7 mouse cellular contexts compared by ENCODE assay signal in genomic region chr4:48048456-48049315, GRCm38 (mm10). TPM values are rescaled to one million over a fixed set of nuclear protein-coding genes. Genes with fewer than 3 reads are reported as not detected.
DNase-seq lines count a peak whose midpoint lies in the region; ATAC-seq lines count a peak whose summit lies in the region.

No protein-coding gene starts in this region.

- peaks cover 89% of the 10 kb centered on the region for H3K27me3 ChIP-seq in liver, embryonic 11.5 days (replicated peaks; ENCODE audit: control insufficient read depth, insufficient read depth, low read length)
- H3K27me3 ChIP-seq in hindbrain, embryonic 16.5 days (replicated peaks; ENCODE audit: control insufficient read depth, insufficient read depth, low read length), result peaks cover 36% of the 10 kb centered on the region
- H3K27me3 ChIP-seq in neural tube, embryonic 13.5 days, result peaks cover 74% of the 10 kb centered on the region

- no peak overlapping the region for H3K27ac ChIP-seq in liver, embryonic 11.5 days (ENCODE audit: low read depth, low read length)
- no peak overlapping the region for H3K27ac ChIP-seq in hindbrain, embryonic 16.5 days (ENCODE audit: low read depth, low read length)
- H3K27ac ChIP-seq in neural tube, embryonic 13.5 days (replicated peaks), result no peak overlapping the region

- H3K4me1 ChIP-seq in liver, embryonic 11.5 days (replicated peaks; ENCODE audit: control insufficient read depth, insufficient read depth, low read length), result peaks cover 11% of the 10 kb centered on the region
- H3K4me1 ChIP-seq in hindbrain, embryonic 16.5 days (ENCODE audit: control insufficient read depth, insufficient read depth, low read depth, low read length), result peaks cover 40% of the 10 kb centered on the region
- H3K4me1 ChIP-seq in neural tube, embryonic 13.5 days (replicated peaks), result peaks cover 62% of the 10 kb centered on the region

- H3K9ac ChIP-seq in liver, embryonic 11.5 days (ENCODE audit: low read depth, low read length), result no peak overlapping the region
- 0 out of 2 replicates have a peak overlapping the region, but pooled peaks have one; percentile 5 for H3K9ac ChIP-seq in hindbrain, embryonic 16.5 days (ENCODE audit: low read depth, low read length)
- peak overlapping the region; percentile 36; the same call in 1 of the 2 replicates for H3K9ac ChIP-seq in neural tube, embryonic 13.5 days

- peak; percentile 40 for DNase-seq in liver, embryonic 11.5 days (ENCODE audit: low spot score)
- DNase-seq in liver, result no peak
- peak; percentile 42 for DNase-seq in embryo, embryonic 10.5 days (ENCODE audit: low spot score)
- DNase-seq in gastrocnemius, postnatal 25 days, result no peak

- no peak for ATAC-seq in liver, embryonic 11.5 days (replicated peaks; ENCODE audit: low FRiP score)
- no peak for ATAC-seq in hindbrain, embryonic 16.5 days
- ATAC-seq in neural tube, embryonic 13.5 days (ENCODE audit: low read depth), result no peak
- ATAC-seq in inflammation-experienced regulatory T-cells, adult 6 months, result no peak

- no peak overlapping the region for H3K4me3 ChIP-seq in liver, embryonic 11.5 days (ENCODE audit: low read depth, low read length)
- H3K4me3 ChIP-seq in hindbrain, embryonic 16.5 days (ENCODE audit: low read length), result peak overlapping the region; percentile 85
- H3K4me3 ChIP-seq in neural tube, embryonic 13.5 days, result peak overlapping the region; percentile 74

- H3K4me2 ChIP-seq in liver, embryonic 11.5 days, result peak overlapping the region; percentile 39
- peak overlapping the region; percentile 99 for H3K4me2 ChIP-seq in hindbrain, embryonic 16.5 days (ENCODE audit: low read length)
- peak overlapping the region; percentile 97 for H3K4me2 ChIP-seq in neural tube, embryonic 13.5 days

- no peaks in the 10 kb centered on the region for H3K36me3 ChIP-seq in liver, embryonic 11.5 days (ENCODE audit: control insufficient read depth, insufficient read depth, low read length)
- H3K36me3 ChIP-seq in hindbrain, embryonic 16.5 days (ENCODE audit: control insufficient read depth, insufficient read depth, low read length), result no peaks in the 10 kb centered on the region
- H3K36me3 ChIP-seq in neural tube, embryonic 13.5 days, result no peaks in the 10 kb centered on the region; the same call in 1 of the 2 replicates

- no peaks in the 10 kb centered on the region for H3K9me3 ChIP-seq in liver, embryonic 11.5 days (ENCODE audit: control insufficient read depth, low read length)
- no peaks in the 10 kb centered on the region for H3K9me3 ChIP-seq in hindbrain, embryonic 16.5 days (ENCODE audit: control insufficient read depth, low read length)
- no peaks in the 10 kb centered on the region for H3K9me3 ChIP-seq in neural tube, embryonic 13.5 days

- 3% methylated on average over 35 of the region's 35 CpGs for WGBS in liver, embryonic 11.5 days
- 5% methylated on average over 35 of the region's 35 CpGs for WGBS in hindbrain, embryonic 16.5 days
- under 1% methylated on average over 35 of the region's 35 CpGs for WGBS in neural tube, embryonic 13.5 days

RNA-seq across cellular contexts. Expression of gene Nr4a3, which starts 3.7 kb away (rescaled TPM):
- 0.04 TPM in 2 replicates for polyA plus RNA-seq in liver, embryonic 11.5 days (2014; fragmentation: Nextera tagmentation; extraction: Ambion mirVana)
- 0.89 and 1.3 TPM in 2 replicates for polyA plus RNA-seq in hindbrain, embryonic 16.5 days (2015; fragmentation: Nextera tagmentation; extraction: Ambion mirVana)
- 0.91 and 1.3 TPM in 2 replicates for polyA plus RNA-seq in neural tube, embryonic 13.5 days (2015; fragmentation: Nextera tagmentation; extraction: Ambion mirVana)
- total RNA-seq in gastrocnemius, postnatal 25 days (2021), result 10 to 100 TPM in 1 of 2 experiments, 1 to 10 TPM in 1; 6.1 to 11.0 TPM
- polyA plus RNA-seq in inflammation-experienced regulatory T-cells, adult 6 months (2017; shearing (Covaris generic)), result 1 to 10 TPM; 1.9 to 3.6 (median 2.7) TPM

Comparison
In these comparisons a context has a peak if more than half of its experiments do, and no peak if none do; other contexts are left out.
1. DNase-seq: peak in liver, embryonic 11.5 days (single experiment) and embryo, embryonic 10.5 days (single experiment); none in liver (single experiment) and gastrocnemius, postnatal 25 days (single experiment).
2. H3K4me2 ChIP-seq: peak in every context shown above with its lines; median percentile 99 in hindbrain, embryonic 16.5 days; 97 in neural tube, embryonic 13.5 days; 39 in liver, embryonic 11.5 days.